Mouse (Mus musculus) liver, adult 2 months (tissue): ENCODE results near the gene Clk3.

ENCODE experiments used
- CTCF ChIP-seq: fragments of 200-500 bp; IDR thresholded peaks from 2 replicates; pipeline ENCODE4 v1.5.1; 2011; ENCODE audit warnings: low read depth, low read length, control low read depth
- POLR2A ChIP-seq: fragments of 200-500 bp; IDR thresholded peaks from 2 replicates; pipeline ENCODE4 v1.6.1; 2011; ENCODE audit warnings: low read length, control low read depth; ENCODE audit not compliant: insufficient read depth; ENCODE audit errors: extremely low read depth

DNA sequence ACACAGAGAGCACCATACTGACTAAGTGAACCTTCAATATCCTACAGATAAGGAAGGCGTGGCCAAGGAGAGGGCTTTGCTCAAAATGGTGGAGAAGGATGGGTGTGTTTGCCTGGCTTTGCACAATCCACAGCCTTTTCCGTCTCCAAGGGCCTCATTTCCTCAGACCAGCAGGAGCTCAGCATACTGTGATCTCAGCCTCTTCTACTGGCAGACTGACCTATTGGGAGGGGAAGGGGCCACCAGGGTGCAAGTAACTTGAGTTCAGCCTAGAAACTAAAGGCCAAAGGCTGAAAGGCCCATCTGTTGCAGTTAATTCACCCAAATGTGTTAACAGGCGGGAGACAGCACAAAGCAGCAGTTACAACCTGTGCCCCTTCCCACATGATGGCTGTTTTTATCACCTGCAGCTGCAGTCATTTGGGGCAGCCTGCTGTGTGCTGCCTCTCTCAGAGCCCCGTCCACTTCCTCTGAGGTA lies 41.6 kb upstream of the Clk3 start:
- no peak for TF ChIP-seq CTCF
- TF ChIP-seq POLR2A, result no peak
